Mouse (Mus musculus): Measurements from ENCODE around the gene Foxd1.

The Foxd1 gene

GRCm38 (mm10) chr13:98354090-98354801 is at the start of gene Foxd1:
Foxd1 (plus strand) TSS chr13:98354242.
- peak; percentile 65 for DNase-seq (ENCODE audit: low read depth, low spot score)

- DNase-seq (ENCODE audit: low read depth, low spot score): no peak
Observed at GRCm38 (mm10) chr13:98305257-98305656, 48.8 kb upstream of the Foxd1 start.

GRCm38 (mm10) chr13:98306393-98306792 is 47.6 kb upstream of the Foxd1 start:
- no peak for DNase-seq (ENCODE audit: low read depth, low spot score)

- no peak for DNase-seq (ENCODE audit: low read depth, low spot score)
Observed at GRCm38 (mm10) chr13:98306852-98307475, 47.1 kb upstream of the Foxd1 start.

DNA sequence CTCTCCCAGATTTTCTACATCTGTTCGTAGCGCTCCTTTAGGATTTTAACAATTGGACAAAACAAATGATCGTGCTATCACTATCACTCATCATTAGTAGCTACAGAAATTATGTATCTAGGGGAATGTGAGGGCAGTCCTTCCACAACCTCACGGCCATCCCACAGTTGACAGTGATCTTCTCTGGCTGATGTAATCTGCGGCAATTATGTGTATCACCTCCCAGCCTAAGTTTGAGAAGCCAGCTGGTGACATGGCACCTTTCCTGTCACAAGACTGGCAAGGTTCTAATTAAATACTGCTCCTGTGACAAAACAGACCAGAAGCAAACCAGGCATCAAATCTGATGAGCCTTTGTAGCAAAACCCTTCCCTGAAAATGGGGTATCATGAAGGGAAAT is 46.0 kb upstream of the Foxd1 start:
- no peak for DNase-seq (ENCODE audit: low read depth, low spot score)

DNA sequence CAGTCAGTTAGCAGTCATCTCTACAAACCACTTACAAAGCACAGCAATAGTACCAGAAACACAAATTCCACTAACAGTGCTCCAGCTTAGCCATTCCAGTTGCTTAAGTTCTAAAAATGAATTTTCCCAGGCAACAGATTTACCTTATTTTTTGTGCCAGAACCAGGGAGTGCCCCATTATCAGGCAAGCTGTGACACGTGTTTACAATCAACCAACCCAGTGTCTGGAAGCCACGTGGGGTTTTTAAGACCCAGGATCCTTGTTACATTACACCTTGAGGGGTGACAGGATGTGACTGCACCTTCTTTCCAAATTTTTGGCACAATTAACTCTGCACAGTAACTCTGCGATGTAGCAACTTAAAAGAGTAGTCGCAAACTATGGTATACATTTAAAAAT is 45.3 kb upstream of the Foxd1 start:
- no peak for DNase-seq (ENCODE audit: low read depth, low spot score)

DNA sequence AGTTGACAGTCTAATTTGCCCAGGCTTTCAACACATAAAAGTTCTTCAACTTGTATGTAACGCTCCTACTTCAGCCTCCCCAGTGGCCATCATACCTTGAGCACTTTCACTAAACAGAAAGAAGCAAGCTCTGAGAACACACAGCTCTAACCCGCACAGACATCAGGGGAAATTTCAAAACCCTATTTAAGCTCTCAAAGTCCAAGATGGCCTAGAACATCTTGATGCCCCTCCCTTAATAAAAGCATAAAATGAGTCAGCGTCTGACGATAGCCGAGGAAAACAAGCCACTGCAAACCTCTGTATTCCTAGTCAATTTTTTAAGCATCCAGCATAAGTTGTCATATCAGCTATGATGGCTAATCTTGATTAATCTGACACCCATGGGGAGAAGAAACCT is 42.4 kb upstream of the Foxd1 start:
- no peak for DNase-seq (ENCODE audit: low read depth, low spot score)

GRCm38 (mm10) chr13:98313631-98314030 is 40.4 kb upstream of the Foxd1 start:
- DNase-seq (ENCODE audit: low read depth, low spot score): no peak

GRCm38 (mm10) chr13:98315124-98315523 is 38.9 kb upstream of the Foxd1 start:
- DNase-seq (ENCODE audit: low read depth, low spot score): no peak

DNA sequence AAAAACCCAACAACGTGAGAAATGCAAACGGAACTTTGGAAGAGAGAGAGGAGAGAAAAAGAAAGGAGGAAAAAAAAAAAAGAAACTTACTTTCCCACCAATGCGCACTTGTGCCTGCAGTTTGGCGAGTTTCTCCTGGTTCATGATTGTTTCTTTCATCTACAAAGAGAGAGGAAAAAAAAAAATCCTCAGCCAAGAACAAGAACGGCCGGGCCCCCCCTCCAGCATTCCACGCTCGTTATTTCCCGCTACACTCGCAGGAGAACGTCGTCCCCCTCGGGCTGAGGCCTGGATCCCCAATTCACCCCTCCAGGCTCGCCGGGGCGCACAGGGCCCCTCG is 37.9 kb upstream of the Foxd1 start:
- no peak for DNase-seq (ENCODE audit: low read depth, low spot score)

DNA sequence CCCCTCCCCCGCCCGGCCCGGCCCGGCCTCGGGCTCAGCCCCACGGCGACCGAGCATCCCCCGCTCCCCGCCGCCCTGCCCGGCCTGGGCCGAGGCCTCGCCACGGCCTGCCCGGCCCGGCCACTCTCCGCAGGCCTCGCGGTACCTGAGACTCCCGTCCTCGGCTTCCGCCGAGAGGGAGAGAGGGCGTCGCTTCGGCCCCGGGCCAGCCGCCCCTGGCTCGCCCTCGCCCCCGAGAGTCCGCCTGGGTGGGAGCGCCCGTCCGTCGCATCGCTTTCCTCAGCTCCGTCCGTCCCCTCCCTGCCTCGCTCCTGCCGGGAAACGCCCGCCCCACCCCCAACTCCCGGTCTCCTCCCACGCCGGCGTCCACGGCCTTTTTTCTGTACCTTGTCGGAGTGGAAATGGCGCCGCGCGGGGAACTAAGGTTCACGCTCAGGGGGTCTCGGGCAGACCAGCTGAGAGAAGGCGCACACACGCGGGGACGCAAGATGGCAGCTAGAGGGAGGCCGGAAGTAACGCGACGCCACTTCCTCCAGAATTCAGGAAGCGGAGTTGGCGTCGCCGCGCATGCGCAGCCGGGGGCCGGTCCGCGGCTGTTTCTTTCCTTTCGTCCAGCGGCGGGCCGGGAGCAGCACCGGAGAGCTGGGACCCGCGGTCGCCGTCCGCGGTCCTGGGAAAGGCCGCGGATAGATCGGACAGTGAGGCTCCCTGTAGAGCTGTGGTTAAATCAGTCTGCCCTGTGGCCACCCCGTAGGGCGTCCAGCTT is 37.4 kb upstream of the Foxd1 start, which contains the start of gene Btf3:
Btf3 (minus strand) TSS at position 527 of the 766 bp plus-strand sequence.
- peak; percentile 95 for DNase-seq (ENCODE audit: low read depth, low spot score)

DNA sequence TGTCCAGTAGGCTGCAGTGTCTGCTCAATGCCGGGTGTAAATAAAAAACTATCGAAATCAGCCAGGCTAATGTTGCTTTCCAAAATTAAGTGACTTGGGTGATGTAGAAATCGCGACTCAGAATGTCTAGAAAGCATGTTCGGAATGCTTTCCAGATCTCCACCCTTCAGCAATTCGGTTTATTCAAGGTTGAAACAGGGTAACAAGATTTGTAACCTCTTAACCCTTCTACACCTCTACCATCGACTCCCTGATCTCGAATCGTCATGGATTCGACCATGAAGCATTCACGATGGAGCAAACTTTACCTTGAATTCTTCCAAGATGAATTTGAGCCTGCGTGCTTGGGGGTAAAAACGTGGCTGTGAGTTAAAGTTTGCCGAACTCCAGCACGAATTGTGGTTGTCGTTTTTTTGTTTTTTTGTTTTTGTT is 36.8 kb upstream of the Foxd1 start:
- DNase-seq (ENCODE audit: low read depth, low spot score): no peak

GRCm38 (mm10) chr13:98317911-98318310 is 36.1 kb upstream of the Foxd1 start:
- no peak for DNase-seq (ENCODE audit: low read depth, low spot score)

DNA sequence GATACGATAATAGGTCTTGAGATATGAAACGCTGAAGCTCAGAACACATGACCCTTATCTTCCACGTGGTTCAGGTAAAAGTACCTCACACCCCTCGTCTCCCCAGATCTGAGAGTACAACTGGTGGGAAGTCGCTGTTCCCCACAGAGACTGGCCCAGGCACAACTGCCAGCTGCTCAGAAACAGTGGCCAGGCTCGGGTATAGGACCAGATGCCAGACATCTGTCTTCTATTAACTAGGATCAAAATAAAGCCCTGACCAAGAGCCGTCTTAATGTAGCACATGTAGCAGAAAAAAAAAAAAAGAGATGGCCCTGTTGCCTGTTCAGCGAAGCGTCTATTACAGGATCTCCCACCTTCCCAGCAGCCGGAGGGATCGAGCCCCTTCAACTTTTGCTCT is 29.0 kb upstream of the Foxd1 start:
- peak; percentile 60 for DNase-seq (ENCODE audit: low read depth, low spot score)

DNA sequence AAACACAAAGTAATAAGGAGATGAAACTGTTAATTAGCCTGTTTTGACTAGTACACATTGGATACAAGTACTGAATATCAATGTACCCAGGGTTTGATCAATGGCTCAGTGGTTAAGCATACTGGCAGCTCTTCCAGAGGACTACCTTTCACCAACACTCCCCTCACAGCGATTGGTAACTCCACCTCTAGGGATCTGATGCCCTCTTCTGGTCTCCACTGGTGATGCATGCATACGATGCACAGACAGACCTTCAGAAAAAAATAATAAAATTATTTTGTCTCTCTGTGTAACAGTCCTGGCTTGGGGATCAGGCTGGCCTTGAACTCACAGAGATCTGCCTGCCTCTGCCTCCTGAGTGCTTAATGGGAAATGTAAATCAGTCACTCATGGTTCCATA is 21.9 kb upstream of the Foxd1 start:
- no peak for DNase-seq (ENCODE audit: low read depth, low spot score)

GRCm38 (mm10) chr13:98336205-98336604 is 17.8 kb upstream of the Foxd1 start:
- no peak for DNase-seq (ENCODE audit: low read depth, low spot score)

DNA sequence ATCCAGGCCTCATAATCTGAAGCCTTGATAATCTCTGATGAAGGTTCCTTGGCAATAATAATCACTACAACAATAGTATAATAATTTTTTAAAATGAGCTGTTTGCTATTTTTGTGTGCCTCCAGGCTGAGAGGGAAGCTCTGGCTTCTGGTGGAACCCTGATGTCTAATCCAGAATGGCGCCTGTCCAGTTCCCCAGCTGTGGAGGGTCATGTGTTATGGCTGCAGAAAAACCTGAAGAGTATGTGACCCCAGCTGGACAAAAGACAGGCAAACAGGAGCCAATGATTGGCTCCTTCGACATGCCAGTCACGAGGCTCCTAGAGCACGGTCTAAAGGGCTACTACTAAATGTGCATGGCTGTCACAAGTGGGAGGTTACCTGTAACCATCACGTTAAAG is 13.5 kb upstream of the Foxd1 start:
- DNase-seq (ENCODE audit: low read depth, low spot score): no peak

GRCm38 (mm10) chr13:98349491-98349890 is 4.6 kb upstream of the Foxd1 start:
- no peak for DNase-seq (ENCODE audit: low read depth, low spot score)

DNA sequence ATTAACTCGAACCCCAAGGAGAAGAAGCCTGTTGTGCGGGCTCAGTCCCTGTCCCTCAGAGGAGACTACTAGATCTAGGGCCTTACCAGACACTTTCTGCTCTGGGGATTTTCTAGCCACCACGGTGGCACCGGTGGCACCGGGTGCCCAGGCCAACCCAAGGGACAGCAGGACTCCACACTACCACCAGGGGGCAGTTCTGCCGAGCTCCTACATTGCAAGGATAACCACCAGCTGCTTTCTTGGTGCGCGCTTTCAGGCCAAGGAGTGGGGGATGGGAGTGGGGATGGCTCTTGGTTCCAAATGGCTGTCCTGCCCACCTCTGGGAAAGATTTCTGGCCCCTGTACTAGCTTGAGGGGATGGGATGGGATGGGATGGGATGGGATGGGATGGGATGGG is 2.5 kb upstream of the Foxd1 start:
- peak; percentile 44 for DNase-seq (ENCODE audit: low read depth, low spot score)

- DNase-seq (ENCODE audit: low read depth, low spot score): no peak
Observed at GRCm38 (mm10) chr13:98352381-98352975, 1.6 kb upstream of the Foxd1 start.

DNA sequence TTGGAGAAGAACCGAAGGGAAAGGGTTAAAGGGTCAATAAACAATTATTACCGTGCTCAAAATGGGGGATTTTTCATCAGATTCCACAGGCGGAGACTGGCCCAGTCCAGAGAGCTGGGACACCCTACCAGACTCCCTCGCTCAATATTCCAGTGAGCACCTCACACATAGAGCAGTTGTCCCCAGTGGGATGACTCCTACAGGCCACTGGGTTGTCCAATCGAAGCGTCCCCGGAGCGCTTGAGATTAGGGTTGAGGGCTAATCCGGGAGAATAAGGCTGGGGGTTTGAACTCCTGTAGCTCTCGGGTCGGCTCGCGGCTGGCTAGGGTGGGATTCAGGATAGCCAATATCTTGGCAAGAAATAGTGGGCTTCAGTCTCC is 343 bp upstream of the Foxd1 start:
- DNase-seq (ENCODE audit: low read depth, low spot score): no peak

- peak; percentile 46 for DNase-seq (ENCODE audit: low read depth, low spot score)
Observed at GRCm38 (mm10) chr13:98354871-98355558, 973 bp downstream of the Foxd1 start.
